Mouse (Mus musculus): Measurements from ENCODE around the gene Stum. TPM values are rescaled to one million over a fixed set of nuclear protein-coding genes. Genes with fewer than 3 reads are reported as not detected.

Gene Stum
- total RNA-seq, 2 experiments from 2014 or later, result 166 to 167 TPM

GRCm38 (mm10) chr1:180514077-180514476 lies 30.8 kb upstream of the Stum start:
- DNase-seq (ENCODE audit: extremely low spot score in 1 of 2, low spot score in 2 of 2), result no peak
- no peak for TF ChIP-seq CTCF (IDR thresholded peaks at IDR 0.05)
- no peak overlapping the region for H3K4me3 ChIP-seq
- intact Hi-C loops (cut with DNase I), result no loop called here
- no peak overlapping the region for H3K27ac ChIP-seq

- DNase-seq (ENCODE audit: extremely low spot score in 1 of 2, low spot score in 2 of 2), result no peak
- Histone ChIP-seq H3K4me3 (no peak overlapping the region), H3K27ac (no peak overlapping the region; the same call in 1 of the 2 replicates)
- intact Hi-C loops (cut with DNase I), result loop anchor here (1.0 to 2.0 kb wide), 2 partner anchors 9 to 54 kb away; no protein-coding TSS in a partner anchor
- no peak for TF ChIP-seq CTCF (IDR thresholded peaks at IDR 0.05)
Observed at GRCm38 (mm10) chr1:180510879-180511278, 27.6 kb upstream of the Stum start.

DNA sequence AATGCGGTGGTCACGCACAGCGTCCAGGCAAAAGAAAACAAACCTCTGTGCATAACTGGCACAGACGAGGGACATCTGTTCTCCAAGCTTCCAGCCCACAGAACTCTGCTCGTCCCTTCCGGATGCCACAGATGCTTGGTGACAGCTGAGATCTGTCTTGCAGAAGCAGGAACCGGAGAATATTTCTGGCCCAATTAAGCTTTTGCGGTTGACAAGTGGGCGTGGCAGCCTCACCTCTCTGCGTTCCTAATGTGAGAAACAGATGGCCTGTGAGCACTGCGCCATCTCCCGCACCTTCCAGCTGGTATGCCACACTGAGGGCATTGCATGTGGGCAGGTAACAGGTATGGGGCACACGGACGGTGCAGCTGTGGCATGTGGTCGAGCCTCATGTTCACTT lies 27.1 kb upstream of the Stum start:
- Histone ChIP-seq H3K27ac (no peak overlapping the region; the same call in 1 of the 2 replicates), H3K4me3 (no peak overlapping the region)
- intact Hi-C loops (cut with DNase I), result loop anchor here (1.0 to 2.0 kb wide), 2 partner anchors 10 to 54 kb away; no protein-coding TSS in a partner anchor
- peak; percentile 37 to 59 for DNase-seq (ENCODE audit: extremely low spot score in 1 of 2, low spot score in 2 of 2)
- TF ChIP-seq CTCF (IDR thresholded peaks at IDR 0.05), result no peak

GRCm38 (mm10) chr1:180508662-180509061 lies 25.4 kb upstream of the Stum start:
- no peak overlapping the region for H3K27ac ChIP-seq
- H3K4me3 ChIP-seq, result no peak overlapping the region
- no peak for TF ChIP-seq CTCF (IDR thresholded peaks at IDR 0.05)
- intact Hi-C loops (cut with DNase I), result loop anchor here (2.0 kb wide), 1 partner anchor 44 kb away; no protein-coding TSS in a partner anchor
- no peak for DNase-seq (ENCODE audit: extremely low spot score in 1 of 2, low spot score in 2 of 2)

DNA sequence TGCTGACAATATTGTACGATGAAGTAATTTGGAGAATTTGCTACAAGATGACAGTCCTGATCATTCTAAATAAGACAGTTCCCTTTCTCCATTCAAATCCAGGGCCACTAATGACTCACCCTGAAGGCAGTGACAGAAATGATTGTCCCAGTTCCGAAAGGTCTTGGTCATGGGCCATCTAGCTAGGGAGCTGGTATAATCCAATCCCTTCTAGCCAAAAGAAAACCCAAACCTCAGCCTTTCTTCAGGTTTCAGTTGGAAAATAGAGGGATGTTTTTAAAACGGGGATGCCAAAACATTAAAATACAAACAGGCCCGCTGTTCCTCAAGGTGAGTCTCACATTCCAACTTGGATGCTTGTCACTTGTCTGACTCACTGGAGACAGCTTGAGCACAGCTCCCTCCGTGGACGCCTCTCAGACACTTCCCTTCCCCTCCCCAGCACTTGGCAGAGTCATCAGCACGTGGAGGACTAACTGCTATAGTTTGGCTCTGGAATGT lies 24.0 kb upstream of the Stum start:
- Histone ChIP-seq H3K4me3 (no peak overlapping the region), H3K27ac (peak overlapping the region; percentile 57; the same call in 1 of the 2 replicates)
- DNase-seq (ENCODE audit: extremely low spot score in 1 of 2, low spot score in 2 of 2), result peak; percentile 45 to 74
- no peak for TF ChIP-seq CTCF (IDR thresholded peaks at IDR 0.05)
- intact Hi-C loops (cut with DNase I), result loop anchor here (1.0 to 2.0 kb wide), 2 partner anchors 23 to 44 kb away; no protein-coding TSS in a partner anchor

DNA sequence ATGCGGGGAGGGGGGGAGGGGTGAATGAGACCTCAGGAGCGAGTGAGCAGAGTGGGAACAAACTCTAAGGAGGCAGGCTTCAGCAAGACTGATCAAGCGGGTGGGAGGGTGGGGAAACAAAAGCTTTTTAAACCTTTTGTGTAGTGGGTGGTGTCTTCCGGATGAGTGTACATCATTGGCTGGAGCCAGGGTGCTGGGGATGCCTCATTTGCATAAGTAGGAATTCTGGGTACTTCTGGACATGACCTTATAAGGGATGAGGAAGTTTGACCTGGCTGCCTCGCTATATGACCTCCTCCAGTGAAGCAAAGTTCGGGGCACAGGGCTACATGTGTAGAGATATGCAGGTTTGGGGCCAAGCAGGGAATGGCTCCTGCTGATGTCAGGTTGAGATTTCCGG lies 23.0 kb upstream of the Stum start:
- intact Hi-C loops (cut with DNase I), result loop anchor here (2.0 kb wide), 1 partner anchor 22 kb away; no protein-coding TSS in a partner anchor
- no peak overlapping the region for H3K27ac ChIP-seq

DNA sequence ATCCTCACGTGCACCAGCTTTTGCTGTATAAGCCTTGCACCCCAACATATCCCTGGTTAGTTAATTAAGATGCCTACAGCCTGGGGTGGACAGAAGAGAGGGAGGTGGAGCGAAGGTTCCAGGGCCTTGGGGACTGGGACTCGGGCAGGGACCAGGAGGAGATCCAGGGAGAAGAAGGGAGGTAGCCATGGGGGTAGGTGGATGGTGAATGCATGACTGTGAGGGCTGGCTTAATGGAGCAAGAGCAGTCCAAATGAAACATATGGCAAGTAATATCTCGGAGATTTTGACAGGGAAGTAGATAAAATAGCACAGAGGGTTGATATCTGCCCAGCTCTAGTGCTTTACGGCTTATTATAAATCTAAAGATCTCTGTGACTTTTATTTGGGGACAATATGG lies 21.6 kb upstream of the Stum start:
- Histone ChIP-seq H3K4me3 (no peak overlapping the region), H3K27ac (no peak overlapping the region)
- intact Hi-C loops (cut with DNase I), result no loop called here
- TF ChIP-seq CTCF (IDR thresholded peaks at IDR 0.05), result no peak
- no peak for DNase-seq (ENCODE audit: extremely low spot score in 1 of 2, low spot score in 2 of 2)

More for the DNA sequence above, 23.0 kb upstream of the Stum start:
- no peak overlapping the region for H3K4me3 ChIP-seq
- no peak for DNase-seq (ENCODE audit: extremely low spot score in 1 of 2, low spot score in 2 of 2)
- TF ChIP-seq CTCF (IDR thresholded peaks at IDR 0.05), result no peak

- TF ChIP-seq CTCF (IDR thresholded peaks at IDR 0.05), result no peak
- no peak for DNase-seq (ENCODE audit: extremely low spot score in 1 of 2, low spot score in 2 of 2)
- Histone ChIP-seq H3K27ac (no peak overlapping the region), H3K4me3 (no peak overlapping the region)
- intact Hi-C loops (cut with DNase I), result no loop called here
Observed at GRCm38 (mm10) chr1:180503484-180503883, 20.2 kb upstream of the Stum start.

- Histone ChIP-seq H3K4me3 (no peak overlapping the region), H3K27ac (no peak overlapping the region)
- no peak for TF ChIP-seq CTCF (IDR thresholded peaks at IDR 0.05)
- DNase-seq (ENCODE audit: extremely low spot score in 1 of 2, low spot score in 2 of 2), result no peak
- intact Hi-C loops (cut with DNase I), result no loop called here
Observed at GRCm38 (mm10) chr1:180502566-180502965, 19.3 kb upstream of the Stum start.

DNA sequence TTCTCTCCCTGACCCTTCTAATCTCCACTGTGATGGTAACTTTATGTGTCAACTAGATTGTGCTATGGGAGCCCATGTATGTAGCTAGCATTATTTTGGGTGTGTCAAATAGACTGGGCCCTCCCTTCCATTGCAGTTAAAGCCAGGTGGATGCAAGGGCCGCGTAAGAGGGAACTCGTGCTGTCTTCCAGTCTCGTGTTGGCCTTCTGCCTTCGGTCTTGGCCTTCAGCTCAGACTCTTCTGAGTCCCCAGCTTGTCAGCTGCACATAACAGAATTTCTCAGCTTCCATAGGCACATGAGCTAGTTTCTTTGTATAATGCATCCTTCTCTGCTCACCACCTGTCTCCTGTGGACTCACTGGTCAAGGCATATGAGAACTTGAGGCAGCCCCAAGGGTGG lies 17.3 kb upstream of the Stum start:
- Histone ChIP-seq H3K4me3 (no peak overlapping the region), H3K27ac (no peak overlapping the region)
- DNase-seq (ENCODE audit: extremely low spot score in 1 of 2, low spot score in 2 of 2), result no peak
- intact Hi-C loops (cut with DNase I), result no loop called here
- TF ChIP-seq CTCF (IDR thresholded peaks at IDR 0.05), result no peak

- intact Hi-C loops (cut with DNase I), result no loop called here
- Histone ChIP-seq H3K4me3 (no peak overlapping the region), H3K27ac (no peak overlapping the region)
- no peak for DNase-seq (ENCODE audit: extremely low spot score in 1 of 2, low spot score in 2 of 2)
- no peak for TF ChIP-seq CTCF (IDR thresholded peaks at IDR 0.05)
Observed at GRCm38 (mm10) chr1:180500218-180500617, 16.9 kb upstream of the Stum start.

DNA sequence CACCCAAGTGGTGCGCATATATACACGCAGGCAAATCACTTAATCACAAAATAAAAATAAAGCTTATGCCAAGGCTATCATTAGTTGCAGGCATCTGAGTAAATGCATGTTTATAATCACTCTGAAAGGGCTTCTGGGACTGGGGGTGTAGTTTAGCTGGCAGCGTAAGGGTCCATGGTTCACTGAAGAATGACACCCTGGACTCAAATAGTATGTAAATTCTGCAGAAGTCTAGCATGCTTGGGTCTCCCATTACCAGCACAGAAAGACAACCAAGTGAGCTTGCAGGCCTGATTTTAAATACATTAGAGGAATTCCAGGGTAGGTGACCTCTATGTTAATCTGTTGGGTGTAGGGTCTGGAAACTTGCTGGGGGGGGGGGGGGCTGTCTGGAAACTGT lies 16.5 kb upstream of the Stum start:
- TF ChIP-seq CTCF (IDR thresholded peaks at IDR 0.05), result no peak
- no peak overlapping the region for H3K4me3 ChIP-seq
- no peak overlapping the region for H3K27ac ChIP-seq
- intact Hi-C loops (cut with DNase I), result no loop called here
- no peak for DNase-seq (ENCODE audit: extremely low spot score in 1 of 2, low spot score in 2 of 2)

DNA sequence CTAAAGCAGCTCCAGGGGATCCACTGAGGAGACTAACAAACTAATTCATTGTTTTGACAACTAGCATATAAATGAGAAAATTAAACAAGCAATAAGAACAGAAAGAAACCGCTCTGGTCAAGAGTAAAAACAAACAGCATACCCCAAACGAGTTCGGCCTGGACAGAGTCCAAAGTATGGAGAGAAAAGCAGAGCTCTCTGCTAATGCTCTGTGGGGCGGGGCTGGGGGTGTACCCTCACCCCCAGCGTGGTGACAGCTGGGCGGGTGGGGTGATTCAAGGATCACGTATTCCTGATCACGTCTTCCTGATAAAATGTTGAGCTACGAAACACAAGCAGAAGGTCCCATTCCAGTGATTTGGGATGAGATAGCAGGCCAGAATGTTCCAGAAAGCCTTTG lies 9.5 kb upstream of the Stum start:
- Histone ChIP-seq H3K27ac (no peak overlapping the region), H3K4me3 (no peak overlapping the region)
- no peak for TF ChIP-seq CTCF (IDR thresholded peaks at IDR 0.05)
- DNase-seq (ENCODE audit: extremely low spot score in 1 of 2, low spot score in 2 of 2), result no peak
- intact Hi-C loops (cut with DNase I), result no loop called here
